Mouse (Mus musculus) hindbrain, embryonic 16.5 days (tissue): Measurements from ENCODE around the gene Psmd5. TPM values are rescaled to one million over a fixed set of nuclear protein-coding genes. Genes with fewer than 3 reads are reported as not detected.

Experiments used
- ATAC-seq: fragments of 200-750 bp; cut with Nextera tagmentation; 2 replicates; pipeline ENCODE4 v1.8.0; 2017; ENCODE audit warnings: moderate TSS enrichment, moderate library complexity
- H3K27ac ChIP-seq: fragments of 300-500 bp; sonication (generic); 2 replicates; pipeline ENCODE4 v1.5.1; 2014; ENCODE audit warnings: low read depth, mild to moderate bottlenecking, control low read depth, low read length, moderate library complexity
- H3K27me3 ChIP-seq: fragments of 300-500 bp; sonication (generic); replicated peaks from 2 replicates; pipeline ENCODE4 v1.6.1; 2014; ENCODE audit warnings: low read length; ENCODE audit not compliant: control insufficient read depth, insufficient read depth
- H3K36me3 ChIP-seq: fragments of 300-500 bp; sonication (generic); 2 replicates; pipeline ENCODE4 v1.6.1; 2014; ENCODE audit warnings: mild to moderate bottlenecking, low read length, moderate library complexity, mixed read lengths; ENCODE audit not compliant: control insufficient read depth, insufficient read depth
- H3K4me1 ChIP-seq: fragments of 300-500 bp; sonication (generic); 2 replicates; pipeline ENCODE4 v1.6.1; 2014; ENCODE audit warnings: low read depth, low read length; ENCODE audit not compliant: control insufficient read depth, insufficient read depth
- H3K4me2 ChIP-seq: fragments of 300-500 bp; sonication (generic); 2 replicates; pipeline ENCODE4 v1.6.1; 2014; ENCODE audit warnings: mild to moderate bottlenecking, low read length, control low read depth, moderate library complexity
- H3K4me3 ChIP-seq: fragments of 300-500 bp; sonication (generic); 2 replicates; pipeline ENCODE4 v1.5.1; 2014; ENCODE audit warnings: mild to moderate bottlenecking, low read length, control low read depth, moderate library complexity
- H3K9ac ChIP-seq: fragments of 300-500 bp; sonication (generic); 2 replicates; pipeline ENCODE4 v1.6.1; 2014; ENCODE audit warnings: low read depth, mild to moderate bottlenecking, control low read depth, low read length, moderate library complexity
- H3K9me3 ChIP-seq: fragments of 300-500 bp; sonication (generic); 2 replicates; pipeline ENCODE4 v1.6.1; 2014; ENCODE audit warnings: mild to moderate bottlenecking, low read length, moderate library complexity; ENCODE audit not compliant: control insufficient read depth
- WGBS: fragments of 180-500 bp; shearing (Covaris S2); extraction: QIAGEN DNeasy Blood & Tissue Kit; methylation state at CpG from one replicate; pipeline ENCODE4 v1.1.7; 2014; 5-methylcytosine and 5-hydroxymethylcytosine counted together
- polyA plus RNA-seq: library from polyadenylated mRNA; unstranded; fragments of >200 nt; fragmentation: Nextera tagmentation; extraction: Ambion mirVana; gene quantifications from 2 replicates; pipeline ENCODE4 v1.2.1, GENCODE M21; 2015

The Psmd5 gene
- polyA plus RNA-seq, 1 experiment from 2014 or later = 96.8 TPM

GRCm38 (mm10) chr2:34899682-34900081, 24.9 kb upstream of the Psmd5 start:
- Histone ChIP-seq H3K4me3 (no peak overlapping the region), H3K36me3 (no peaks in the 10 kb centered on the region), H3K9ac (no peak overlapping the region), H3K27me3 (no peaks in the 10 kb centered on the region), H3K4me1 (peaks cover 8% of the 10 kb centered on the region), H3K27ac (no peak overlapping the region), H3K9me3 (no peaks in the 10 kb centered on the region), H3K4me2 (no peak overlapping the region)
- ATAC-seq = no peak
- 89% methylated on average over 11 of the region's 11 CpGs for WGBS

DNA sequence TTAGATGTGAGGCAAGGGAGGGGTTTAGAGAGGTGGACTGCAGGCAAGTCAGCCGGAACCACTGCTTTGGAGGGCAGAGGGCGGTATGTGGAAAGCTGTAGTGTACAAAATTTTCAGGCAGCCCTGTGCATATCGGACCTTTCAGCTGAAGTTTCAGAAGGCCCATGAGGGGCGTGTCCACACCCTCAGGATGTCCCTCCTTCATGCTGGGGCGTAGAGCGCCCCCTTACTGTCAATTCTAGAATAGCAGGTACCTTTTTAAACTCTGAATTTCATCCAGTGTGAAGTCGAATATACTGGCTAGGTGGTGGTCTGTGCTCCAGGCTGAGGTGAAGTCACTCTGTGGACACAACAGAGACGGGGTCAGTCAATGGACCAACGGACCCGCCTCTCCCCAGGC, 23.1 kb upstream of the Psmd5 start:
- H3K36me3 ChIP-seq = no peaks in the 10 kb centered on the region
- no peaks in the 10 kb centered on the region for H3K9me3 ChIP-seq
- no peaks in the 10 kb centered on the region for H3K4me1 ChIP-seq
- H3K9ac ChIP-seq = no peak overlapping the region
- no peak overlapping the region for H3K27ac ChIP-seq
- H3K4me2 ChIP-seq = no peak overlapping the region
- H3K27me3 ChIP-seq = no peaks in the 10 kb centered on the region
- H3K4me3 ChIP-seq = no peak overlapping the region
- WGBS = 24% methylated on average over 10 of the region's 10 CpGs
- no peak for ATAC-seq

GRCm38 (mm10) chr2:34896821-34897460, 22.2 kb upstream of the Psmd5 start:
- H3K9ac ChIP-seq = no peak overlapping the region
- H3K9me3 ChIP-seq = no peaks in the 10 kb centered on the region
- WGBS = 85% methylated on average over 17 of the region's 17 CpGs
- ATAC-seq = no peak
- H3K27me3 ChIP-seq = no peaks in the 10 kb centered on the region
- H3K36me3 ChIP-seq = no peaks in the 10 kb centered on the region
- no peak overlapping the region for H3K4me2 ChIP-seq
- no peak overlapping the region for H3K4me3 ChIP-seq
- no peak overlapping the region for H3K27ac ChIP-seq
- no peaks in the 10 kb centered on the region for H3K4me1 ChIP-seq

DNA sequence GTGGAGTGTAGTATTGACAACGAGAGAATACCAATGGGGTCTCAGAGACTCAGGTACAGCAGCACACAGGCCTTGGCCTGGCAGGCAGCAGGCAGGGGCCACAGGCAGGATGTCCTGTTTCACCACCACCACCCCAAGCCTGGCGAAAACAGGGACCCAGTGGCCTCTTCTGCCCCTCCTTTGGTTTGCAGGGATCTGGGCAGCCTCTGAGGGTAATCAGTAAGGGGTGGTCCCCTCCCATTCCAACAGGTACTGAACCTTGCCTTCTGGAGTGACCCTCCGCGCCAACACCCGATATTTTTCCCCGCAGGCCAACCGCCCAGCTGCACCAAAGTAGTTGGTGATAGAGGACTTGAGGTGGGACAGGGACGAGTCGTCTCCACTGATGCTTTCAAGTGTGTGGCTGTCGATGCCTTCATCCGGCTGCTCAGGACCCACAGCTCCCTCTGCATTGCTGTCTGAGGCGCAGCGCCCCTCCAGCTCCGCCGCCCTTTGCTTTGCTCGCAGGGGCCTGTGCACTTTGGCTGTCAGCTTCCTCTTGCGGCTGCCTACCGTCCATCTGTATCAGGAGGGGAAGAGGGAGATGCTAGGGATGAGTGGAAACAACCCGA, 20.8 kb upstream of the Psmd5 start:
- H3K4me2 ChIP-seq = no peak overlapping the region
- H3K9me3 ChIP-seq = no peaks in the 10 kb centered on the region
- H3K27me3 ChIP-seq = no peaks in the 10 kb centered on the region
- WGBS = 85% methylated on average over 19 of the region's 19 CpGs
- no peak overlapping the region for H3K4me3 ChIP-seq
- H3K9ac ChIP-seq = no peak overlapping the region
- H3K4me1 ChIP-seq = no peaks in the 10 kb centered on the region
- H3K36me3 ChIP-seq = no peaks in the 10 kb centered on the region
- no peak for ATAC-seq
- no peak overlapping the region for H3K27ac ChIP-seq

- no peak for ATAC-seq
- Histone ChIP-seq H3K36me3 (no peaks in the 10 kb centered on the region), H3K9ac (no peak overlapping the region), H3K9me3 (no peaks in the 10 kb centered on the region), H3K27ac (no peak overlapping the region), H3K27me3 (no peaks in the 10 kb centered on the region), H3K4me3 (no peak overlapping the region), H3K4me1 (no peaks in the 10 kb centered on the region), H3K4me2 (no peak overlapping the region)
- 81% methylated on average over 5 of the region's 5 CpGs for whole genome bisulfite sequencing
Observed at GRCm38 (mm10) chr2:34893950-34894349, 19.2 kb upstream of the Psmd5 start.

- H3K36me3 ChIP-seq = no peaks in the 10 kb centered on the region
- WGBS = 86% methylated on average over 2 of the region's 2 CpGs
- no peak overlapping the region for H3K27ac ChIP-seq
- H3K4me3 ChIP-seq = no peak overlapping the region
- no peaks in the 10 kb centered on the region for H3K4me1 ChIP-seq
- H3K9me3 ChIP-seq = no peaks in the 10 kb centered on the region
- no peak overlapping the region for H3K4me2 ChIP-seq
- H3K9ac ChIP-seq = no peak overlapping the region
- ATAC-seq = no peak
- no peaks in the 10 kb centered on the region for H3K27me3 ChIP-seq
Observed at GRCm38 (mm10) chr2:34884186-34884585, 9.4 kb upstream of the Psmd5 start.

DNA sequence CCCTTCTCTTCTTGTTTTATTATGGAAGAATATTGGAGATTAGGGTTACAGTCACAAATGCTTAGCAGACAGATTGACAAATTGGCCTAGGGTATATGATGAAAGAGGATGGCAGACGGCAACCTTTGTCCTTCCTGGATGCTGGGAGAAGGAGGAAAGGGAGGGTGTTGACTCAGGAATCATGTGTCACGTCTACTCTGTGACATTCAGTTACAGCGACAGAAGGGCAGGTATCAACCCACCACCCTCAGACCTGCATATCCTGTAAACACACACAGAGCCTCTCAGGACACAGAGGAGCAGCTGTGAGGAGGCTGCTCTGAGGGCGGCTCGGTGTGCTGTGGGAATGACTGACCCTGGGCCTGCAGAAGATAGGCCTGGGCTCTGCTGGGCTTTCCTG, 8.4 kb upstream of the Psmd5 start:
- 68% methylated on average over 5 of the region's 5 CpGs for WGBS
- no peak overlapping the region for H3K4me2 ChIP-seq
- no peak for ATAC-seq
- H3K4me3 ChIP-seq = no peak overlapping the region
- H3K9ac ChIP-seq = no peak overlapping the region
- H3K27ac ChIP-seq = no peak overlapping the region
- no peaks in the 10 kb centered on the region for H3K36me3 ChIP-seq
- H3K4me1 ChIP-seq = no peaks in the 10 kb centered on the region
- H3K27me3 ChIP-seq = no peaks in the 10 kb centered on the region; the same call in 1 of the 2 replicates
- no peaks in the 10 kb centered on the region for H3K9me3 ChIP-seq

DNA sequence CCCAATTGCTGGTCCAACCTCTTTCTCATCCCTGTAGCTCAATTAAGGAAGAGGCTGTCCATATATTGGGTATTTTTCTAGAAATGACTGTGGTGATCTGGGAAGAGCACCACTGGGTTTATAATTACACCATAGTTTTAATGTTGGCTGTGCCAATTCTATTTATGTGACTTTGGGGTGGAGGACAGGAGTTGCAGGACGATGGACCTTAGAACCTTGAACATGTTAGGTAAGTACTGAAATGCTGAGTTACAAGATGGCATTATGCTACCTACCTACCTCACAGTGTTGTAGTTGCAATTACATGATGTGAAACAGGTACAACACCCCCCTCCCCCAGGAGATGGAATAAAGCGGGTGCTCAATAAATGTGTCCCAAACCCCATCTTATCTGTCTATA, 8.0 kb upstream of the Psmd5 start:
- no peak for ATAC-seq
- Histone ChIP-seq H3K4me3 (no peak overlapping the region), H3K27me3 (no peaks in the 10 kb centered on the region; the same call in 1 of the 2 replicates), H3K27ac (no peak overlapping the region), H3K9me3 (no peaks in the 10 kb centered on the region), H3K4me2 (no peak overlapping the region), H3K36me3 (no peaks in the 10 kb centered on the region), H3K4me1 (no peaks in the 10 kb centered on the region), H3K9ac (no peak overlapping the region)
- WGBS = 95% methylated on average over 2 of the region's 2 CpGs

GRCm38 (mm10) chr2:34880054-34880453, 5.3 kb upstream of the Psmd5 start:
- 83% methylated on average over 10 of the region's 10 CpGs for WGBS
- Histone ChIP-seq H3K4me1 (no peaks in the 10 kb centered on the region), H3K4me3 (no peak overlapping the region), H3K9ac (no peak overlapping the region), H3K36me3 (no peaks in the 10 kb centered on the region), H3K27ac (no peak overlapping the region), H3K4me2 (no peak overlapping the region), H3K9me3 (no peaks in the 10 kb centered on the region), H3K27me3 (peaks cover 1% of the 10 kb centered on the region; the same call in 1 of the 2 replicates)
- ATAC-seq = no peak
